Mouse (Mus musculus): ENCODE measurements around the gene Gns. TPM values are rescaled to one million over a fixed set of nuclear protein-coding genes. Genes with fewer than 3 reads are reported as not detected.

Gene Gns
- polyA plus RNA-seq, 1 experiment: 48.6 TPM

GRCm38 (mm10) chr10:121368783-121369465 is 4.0 kb downstream of the Gns start:
- no peak for TF ChIP-seq CTCF (IDR thresholded peaks at IDR 0.05; ENCODE audit: borderline replicate concordance, insufficient read depth, low read depth, low read length)
- no peak for TF ChIP-seq POLR2A (IDR thresholded peaks at IDR 0.05; ENCODE audit: borderline replicate concordance, insufficient read depth, low read length)
- no peak for DNase-seq
- no peaks in the 10 kb centered on the region for H3K4me1 ChIP-seq (ENCODE audit: control insufficient read depth, insufficient read depth, low read length)

GRCm38 (mm10) chr10:121370777-121371176 is 5.9 kb downstream of the Gns start:
- DNase-seq: no peak
- Histone ChIP-seq H3K4me3 (replicated peaks; ENCODE audit: insufficient read depth, low read depth, low read length) (no peak overlapping the region), H3K27ac (ENCODE audit: insufficient read depth, low read length) (no peak overlapping the region), H3K27me3 (ENCODE audit: control insufficient read depth, insufficient read depth, low read length) (no peaks in the 10 kb centered on the region), H3K4me1 (ENCODE audit: control insufficient read depth, insufficient read depth, low read length) (no peaks in the 10 kb centered on the region)
- WGBS: 93% methylated on average over 6 of the region's 6 CpGs
- TF ChIP-seq POLR2A (IDR thresholded peaks at IDR 0.05; ENCODE audit: borderline replicate concordance, insufficient read depth, low read length): no peak
- TF ChIP-seq CTCF (IDR thresholded peaks at IDR 0.05; ENCODE audit: borderline replicate concordance, insufficient read depth, low read depth, low read length): no peak

More at GRCm38 (mm10) chr10:121368783-121369465, 4.0 kb downstream of the Gns start:
- WGBS: 57% methylated on average over 18 of the region's 18 CpGs
- no peak overlapping the region for H3K27ac ChIP-seq (ENCODE audit: insufficient read depth, low read length)
- no peak overlapping the region for H3K4me3 ChIP-seq (replicated peaks; ENCODE audit: insufficient read depth, low read depth, low read length)
- H3K27me3 ChIP-seq (ENCODE audit: control insufficient read depth, insufficient read depth, low read length): no peaks in the 10 kb centered on the region

GRCm38 (mm10) chr10:121374013-121374412 is 9.1 kb downstream of the Gns start:
- 84% methylated on average over 12 of the region's 12 CpGs for WGBS

GRCm38 (mm10) chr10:121374693-121375620 is 10.1 kb downstream of the Gns start:
- DNase-seq: no peak
- H3K27ac ChIP-seq (ENCODE audit: insufficient read depth, low read length): no peak overlapping the region
- WGBS: 92% methylated on average over 17 of the region's 17 CpGs
- H3K4me1 ChIP-seq (ENCODE audit: control insufficient read depth, insufficient read depth, low read length): no peaks in the 10 kb centered on the region; the same call in 1 of the 2 replicates
- TF ChIP-seq POLR2A (IDR thresholded peaks at IDR 0.05; ENCODE audit: borderline replicate concordance, insufficient read depth, low read length) (no peak), CTCF (IDR thresholded peaks at IDR 0.05; ENCODE audit: borderline replicate concordance, insufficient read depth, low read depth, low read length) (no peak)
- no peak overlapping the region for H3K4me3 ChIP-seq (replicated peaks; ENCODE audit: insufficient read depth, low read depth, low read length)
- H3K27me3 ChIP-seq (ENCODE audit: control insufficient read depth, insufficient read depth, low read length): no peaks in the 10 kb centered on the region

More at GRCm38 (mm10) chr10:121374013-121374412, 9.1 kb downstream of the Gns start:
- H3K27ac ChIP-seq (ENCODE audit: insufficient read depth, low read length): no peak overlapping the region
- no peaks in the 10 kb centered on the region for H3K27me3 ChIP-seq (ENCODE audit: control insufficient read depth, insufficient read depth, low read length)
- no peak for TF ChIP-seq POLR2A (IDR thresholded peaks at IDR 0.05; ENCODE audit: borderline replicate concordance, insufficient read depth, low read length)
- TF ChIP-seq CTCF (IDR thresholded peaks at IDR 0.05; ENCODE audit: borderline replicate concordance, insufficient read depth, low read depth, low read length): no peak
- H3K4me3 ChIP-seq (replicated peaks; ENCODE audit: insufficient read depth, low read depth, low read length): no peak overlapping the region
- no peaks in the 10 kb centered on the region; the same call in 1 of the 2 replicates for H3K4me1 ChIP-seq (ENCODE audit: control insufficient read depth, insufficient read depth, low read length)
- no peak for DNase-seq

GRCm38 (mm10) chr10:121375649-121376493 is 11.0 kb downstream of the Gns start:
- Histone ChIP-seq H3K27ac (ENCODE audit: insufficient read depth, low read length) (no peak overlapping the region), H3K27me3 (ENCODE audit: control insufficient read depth, insufficient read depth, low read length) (no peaks in the 10 kb centered on the region), H3K4me3 (replicated peaks; ENCODE audit: insufficient read depth, low read depth, low read length) (no peak overlapping the region), H3K4me1 (ENCODE audit: control insufficient read depth, insufficient read depth, low read length) (no peaks in the 10 kb centered on the region; the same call in 1 of the 2 replicates)
- 81% methylated on average over 24 of the region's 24 CpGs for WGBS
- TF ChIP-seq CTCF (IDR thresholded peaks at IDR 0.05; ENCODE audit: borderline replicate concordance, insufficient read depth, low read depth, low read length) (no peak), POLR2A (IDR thresholded peaks at IDR 0.05; ENCODE audit: borderline replicate concordance, insufficient read depth, low read length) (no peak)
- no peak for DNase-seq

- Histone ChIP-seq H3K4me1 (ENCODE audit: control insufficient read depth, insufficient read depth, low read length) (no peaks in the 10 kb centered on the region; the same call in 1 of the 2 replicates), H3K27me3 (ENCODE audit: control insufficient read depth, insufficient read depth, low read length) (no peaks in the 10 kb centered on the region), H3K27ac (ENCODE audit: insufficient read depth, low read length) (no peak overlapping the region), H3K4me3 (replicated peaks; ENCODE audit: insufficient read depth, low read depth, low read length) (no peak overlapping the region)
- WGBS: 88% methylated on average over 24 of the region's 24 CpGs
- no peak for DNase-seq
- TF ChIP-seq POLR2A (IDR thresholded peaks at IDR 0.05; ENCODE audit: borderline replicate concordance, insufficient read depth, low read length) (no peak), CTCF (IDR thresholded peaks at IDR 0.05; ENCODE audit: borderline replicate concordance, insufficient read depth, low read depth, low read length) (no peak)
These were observed 11.8 kb downstream of the Gns start for GRCm38 (mm10) chr10:121376530-121377271.
